Mouse (Mus musculus): ENCODE measurements at regions not wholly inside any gene's neighbourhood (a gene's known extent, or its start where the extent isn't known, plus 50 kb on each side); places are given as distances from the start of the nearest gene placed in this dataset.
A peak's percentile ranks its signal among the peaks of the same experiment; 100 is the strongest.

DNA sequence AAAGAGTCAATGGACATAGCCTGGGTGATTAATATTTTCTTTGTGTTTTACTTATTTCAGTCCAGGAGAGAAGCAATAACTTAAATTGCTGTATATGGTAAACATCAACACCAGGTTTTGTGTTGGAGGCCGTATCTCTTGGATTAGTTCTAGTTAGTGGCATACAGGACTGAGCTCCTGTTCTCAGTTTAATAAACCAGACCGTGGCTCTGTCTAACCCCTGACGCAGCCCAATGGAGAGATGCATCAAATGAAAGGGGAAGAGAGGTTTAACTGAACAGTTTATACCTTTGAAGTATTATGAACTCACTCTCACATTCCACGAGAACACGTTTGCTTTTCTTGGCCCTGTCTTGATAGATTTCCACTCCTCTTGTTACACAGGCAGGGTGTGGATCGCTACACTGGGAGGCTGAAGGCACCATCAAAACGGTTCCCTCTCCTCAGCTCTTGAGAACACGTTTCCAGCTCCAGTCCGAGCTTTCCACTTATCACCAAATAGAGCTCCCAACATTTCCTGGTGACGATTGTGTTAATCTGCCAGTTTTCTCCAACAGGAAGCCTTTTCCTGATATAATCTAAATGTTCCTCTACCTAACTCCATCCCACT, 54.0 kb upstream of the Cerkl start:
- no peak for DNase-seq (ENCODE audit: low spot score in 2 of 2)

DNA sequence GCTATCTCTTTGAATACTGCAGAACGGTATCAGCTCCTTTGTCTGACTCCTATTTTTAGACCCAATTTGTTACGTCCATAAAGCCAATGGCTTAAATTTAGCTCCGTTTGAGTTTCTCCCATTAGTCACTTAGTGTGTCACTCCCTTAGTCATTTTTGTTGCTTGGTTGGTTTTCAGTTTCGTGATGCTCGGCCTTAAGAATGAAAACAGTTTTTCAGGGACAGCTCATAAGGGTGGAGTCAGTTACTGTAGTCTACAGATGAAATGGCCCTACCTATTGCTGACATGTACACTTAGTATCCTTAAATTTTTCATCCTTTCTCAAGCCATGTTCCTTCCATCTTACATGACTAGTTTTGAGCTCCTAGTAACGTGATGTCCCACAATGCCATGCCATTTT, 54.5 kb upstream of the Cerkl start:
- no peak for DNase-seq (ENCODE audit: low spot score in 2 of 2)

DNA sequence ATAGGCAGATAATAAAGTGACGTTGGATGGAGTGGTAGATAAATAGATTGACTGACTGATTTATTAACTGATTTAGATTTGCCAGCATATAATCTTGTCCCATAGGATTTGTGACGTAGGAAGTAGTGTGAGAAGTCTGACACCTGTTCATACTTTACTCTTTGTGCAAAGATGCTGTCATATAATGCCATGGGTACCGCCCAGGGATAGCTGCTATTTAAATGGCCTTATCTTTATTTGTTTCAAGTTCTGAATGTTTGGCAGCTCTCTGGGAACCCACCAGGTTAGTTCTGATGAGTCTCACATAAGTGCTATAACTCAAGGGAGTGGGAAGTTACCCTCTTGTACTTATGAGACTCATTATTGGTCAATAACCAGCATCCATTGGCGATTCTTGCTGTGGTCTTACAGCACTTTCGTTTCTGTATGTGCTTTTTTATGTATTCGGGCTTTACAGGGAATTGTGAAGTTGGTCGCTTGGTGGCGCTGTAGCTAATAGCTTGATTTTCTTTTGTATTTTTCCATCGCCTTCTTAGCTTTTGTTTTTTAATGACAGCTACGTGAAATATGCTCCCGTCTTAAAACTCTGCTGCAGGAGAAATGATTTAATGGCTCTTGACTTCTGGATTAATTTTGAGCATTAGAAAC, 55.2 kb upstream of the Cerkl start:
- peak; percentile 74 to 82 for DNase-seq (ENCODE audit: low spot score in 2 of 2)

DNA sequence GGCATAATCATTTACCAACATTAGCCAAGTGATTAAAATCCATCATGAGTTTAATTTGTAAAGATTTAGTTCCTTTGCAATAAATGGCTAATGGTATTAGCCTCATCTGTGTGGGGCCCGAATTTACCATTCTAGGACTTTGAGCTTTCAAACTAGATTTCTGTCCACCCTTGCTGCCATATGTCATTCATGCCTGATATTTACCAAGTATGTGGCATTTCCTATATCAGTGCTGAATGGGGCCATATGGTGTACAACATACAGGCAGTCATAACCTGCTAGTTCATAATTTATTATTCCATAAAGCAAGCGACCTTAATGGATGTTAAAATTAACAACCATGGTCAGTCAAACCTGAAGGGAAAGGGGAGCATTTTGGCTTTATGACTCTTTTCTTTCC, 55.8 kb upstream of the Cerkl start:
- no peak for DNase-seq (ENCODE audit: low spot score in 2 of 2)

DNA sequence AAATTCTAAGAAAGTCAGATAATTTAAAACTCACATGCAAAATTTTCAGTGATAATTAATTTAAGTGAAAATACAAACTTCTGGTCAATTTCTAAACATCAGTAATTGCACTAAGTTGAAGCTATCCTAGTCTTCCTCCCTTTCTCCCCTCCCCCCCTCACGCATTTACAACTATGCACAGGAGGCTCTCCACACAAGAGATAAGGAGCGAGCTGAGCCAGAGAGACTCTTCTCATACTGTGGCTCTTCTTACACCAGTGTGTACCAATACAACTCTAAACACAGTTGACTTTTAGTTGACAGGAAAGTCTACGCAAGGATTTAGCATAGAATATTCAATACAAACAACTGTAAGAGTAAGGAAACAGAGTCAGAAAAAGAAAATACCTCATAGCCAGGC, 57.1 kb upstream of the Cerkl start:
- no peak for DNase-seq (ENCODE audit: low spot score in 2 of 2)

DNA sequence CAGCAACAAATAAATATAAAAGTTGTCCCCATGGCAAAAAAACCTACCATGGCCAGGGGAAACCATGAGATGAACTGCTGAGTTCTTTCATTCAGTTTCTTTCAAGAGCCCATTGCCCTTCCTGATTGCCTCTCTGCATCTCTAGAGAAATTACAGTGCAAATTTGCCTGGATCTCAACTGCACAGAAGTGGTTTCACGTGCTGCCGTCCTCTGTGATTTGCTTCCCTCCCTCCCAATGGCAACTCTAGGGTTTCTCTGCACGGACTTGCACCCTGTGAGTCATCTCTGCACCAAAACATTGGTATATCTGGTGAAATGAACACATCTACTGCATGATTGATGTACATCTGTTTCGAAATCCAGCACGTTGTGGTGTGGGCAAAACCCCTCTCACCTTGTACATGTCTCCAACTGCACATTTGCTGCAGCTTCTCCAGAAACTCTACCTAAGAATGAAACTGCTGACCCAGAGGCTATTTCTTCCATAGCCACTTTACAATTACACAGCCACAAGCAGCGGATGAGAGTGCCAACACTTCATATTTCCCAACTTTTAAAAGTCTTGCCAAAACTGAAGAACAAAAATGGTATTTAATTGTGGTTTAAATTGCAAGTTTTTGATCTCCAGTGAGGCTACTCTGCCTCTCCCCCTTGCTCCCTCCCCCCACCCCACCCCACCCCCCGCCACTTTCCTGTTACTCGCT, 61.6 kb upstream of the Cerkl start:
- DNase-seq (ENCODE audit: low spot score in 2 of 2) = no peak

DNA sequence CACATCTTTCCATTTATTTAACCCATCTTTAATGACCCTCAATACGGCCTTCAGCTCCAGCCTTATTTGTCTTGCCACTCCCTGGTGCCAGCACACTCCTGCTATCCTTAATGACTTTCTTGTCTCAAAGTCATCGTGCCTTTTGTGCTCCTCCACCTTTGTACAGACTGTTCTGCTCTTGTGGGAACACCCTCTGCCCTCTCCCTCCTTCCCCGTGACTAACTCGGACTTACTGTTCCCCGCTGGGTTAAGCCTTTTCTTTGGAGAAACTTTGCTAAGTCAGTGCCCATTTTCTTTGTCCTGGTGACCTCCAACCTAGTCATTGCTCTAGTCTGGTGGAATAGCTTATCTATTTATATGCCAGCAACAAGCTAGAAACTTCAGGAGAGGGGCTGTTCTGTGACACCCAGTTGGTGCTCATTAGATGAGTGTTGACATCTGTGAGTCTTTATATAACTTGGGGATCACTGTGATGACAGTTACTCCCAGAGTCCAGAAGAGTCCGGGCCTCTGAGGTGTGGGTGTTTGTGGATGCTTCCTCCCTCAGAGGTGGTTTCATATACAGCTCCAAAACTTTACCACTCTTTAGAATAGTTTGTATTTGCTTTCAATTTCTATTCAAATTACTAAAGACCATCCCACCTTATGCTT, 63.3 kb upstream of the Cerkl start:
- DNase-seq (ENCODE audit: low spot score in 2 of 2) = no peak

DNA sequence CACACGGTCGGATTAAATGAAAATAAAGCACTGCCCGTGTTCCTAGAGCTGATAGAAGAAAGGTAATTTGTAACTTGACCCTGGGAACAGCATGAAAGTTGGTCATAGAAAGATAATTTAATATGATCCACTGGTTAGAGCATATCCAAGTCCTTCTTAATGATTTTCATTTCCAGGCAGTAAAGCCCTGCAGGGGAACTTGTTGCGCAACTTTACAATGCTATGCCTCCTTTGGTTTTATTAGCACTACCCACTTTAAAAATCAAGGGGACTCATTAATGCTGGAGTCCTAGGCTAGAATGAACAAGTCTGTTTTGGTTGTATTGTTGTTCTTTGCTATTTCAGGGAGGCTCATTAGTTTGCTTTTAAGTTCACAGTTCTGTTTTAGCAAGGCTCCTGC, 66.9 kb upstream of the Cerkl start:
- no peak for DNase-seq (ENCODE audit: low spot score in 2 of 2)

DNA sequence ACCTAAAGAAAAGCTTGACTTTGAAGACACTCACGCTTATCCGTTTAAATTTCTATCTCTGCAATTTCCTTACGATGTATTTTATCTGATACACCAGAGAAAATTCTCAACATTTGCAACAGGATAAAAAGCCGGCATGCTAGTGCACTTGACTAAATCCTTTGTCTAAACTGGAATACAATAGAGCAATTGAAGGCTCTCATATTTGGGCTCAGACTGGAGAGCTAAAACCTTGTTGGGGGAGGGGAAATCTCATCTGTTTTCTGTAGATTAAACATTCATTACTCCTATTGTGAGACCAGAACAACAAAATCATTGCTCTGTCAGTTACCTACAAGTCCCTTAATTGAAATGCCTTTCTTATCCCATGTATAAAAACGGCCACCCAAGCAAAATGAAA, 70.9 kb upstream of the Cerkl start:
- DNase-seq (ENCODE audit: low spot score in 2 of 2) = no peak

DNA sequence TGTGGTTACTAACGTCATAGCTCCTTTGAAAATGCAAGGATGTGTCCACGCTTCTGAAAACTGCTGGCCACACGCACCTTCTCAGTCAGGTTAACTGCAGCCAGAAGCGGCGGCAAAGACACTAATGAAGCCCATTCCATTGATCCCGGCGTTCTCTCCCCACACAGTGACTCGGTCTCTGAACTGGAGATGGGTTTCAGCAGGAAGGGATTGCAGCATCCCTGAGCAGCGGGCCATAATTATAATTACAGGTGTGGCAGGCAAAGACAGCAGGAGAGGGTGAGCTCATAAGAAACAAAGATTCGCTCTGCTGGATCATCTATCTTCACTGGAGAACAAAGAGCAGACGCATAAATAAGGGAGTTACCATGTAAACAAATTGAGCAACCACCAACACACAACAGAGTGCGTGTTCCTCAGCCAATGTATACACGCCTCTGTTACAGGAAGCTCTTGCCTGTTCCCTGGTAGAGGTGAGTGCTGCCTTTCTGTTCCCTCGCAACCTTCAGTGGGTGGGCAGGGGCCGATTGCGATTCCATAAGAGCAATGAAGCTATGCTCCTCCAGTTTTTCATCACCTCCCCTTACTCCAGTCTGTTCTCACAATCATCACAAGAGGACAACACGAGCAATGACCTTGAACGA, 71.9 kb upstream of the Cerkl start:
- no peak for DNase-seq (ENCODE audit: low spot score in 2 of 2)

DNA sequence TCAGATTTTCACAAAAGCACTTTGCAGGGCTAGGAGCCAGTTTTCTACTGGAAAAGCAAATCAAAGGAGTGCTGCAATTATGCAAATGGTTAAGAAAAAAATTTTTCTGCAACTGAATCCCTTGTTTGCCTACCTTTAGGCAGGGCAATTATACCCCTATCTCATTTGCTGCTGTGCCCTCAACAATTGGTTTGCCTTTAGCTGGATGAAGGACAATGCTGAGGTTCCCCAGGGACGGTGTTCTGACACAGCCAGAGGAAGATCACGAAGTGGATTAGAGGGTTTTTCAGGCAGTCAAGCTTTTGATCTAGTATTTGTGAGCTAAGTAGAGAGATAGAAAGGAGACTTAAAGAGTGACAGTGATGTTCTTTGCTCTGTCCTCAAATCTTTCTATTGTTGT, 72.6 kb upstream of the Cerkl start:
- DNase-seq (ENCODE audit: low spot score in 2 of 2) = no peak

DNA sequence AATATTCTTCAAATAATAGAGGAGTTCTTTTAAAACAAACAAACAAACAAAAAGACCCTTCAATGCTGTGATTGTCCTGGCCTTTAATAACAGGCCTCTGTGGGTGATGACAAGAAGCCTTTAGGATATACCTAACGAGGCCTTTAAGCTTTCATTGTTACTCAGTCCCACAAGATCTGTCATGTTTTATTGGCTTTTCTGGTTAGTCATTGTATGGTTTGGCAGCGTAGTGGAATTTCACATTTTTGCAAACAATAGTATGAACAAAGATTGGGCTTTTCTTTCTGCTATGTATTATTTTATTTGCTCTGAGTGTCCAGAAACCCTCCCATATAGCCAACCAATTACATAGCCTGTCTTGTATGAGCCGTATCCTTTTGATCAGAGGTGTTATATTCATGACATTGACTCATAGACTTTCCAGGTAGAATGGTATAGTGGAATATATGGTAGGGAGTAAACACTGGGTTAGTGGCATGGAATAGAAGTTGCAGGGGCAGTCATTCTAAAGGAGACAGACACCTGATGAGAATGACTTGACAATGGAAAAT, 76.1 kb upstream of the Cerkl start:
- DNase-seq (ENCODE audit: low spot score in 2 of 2) = no peak

DNA sequence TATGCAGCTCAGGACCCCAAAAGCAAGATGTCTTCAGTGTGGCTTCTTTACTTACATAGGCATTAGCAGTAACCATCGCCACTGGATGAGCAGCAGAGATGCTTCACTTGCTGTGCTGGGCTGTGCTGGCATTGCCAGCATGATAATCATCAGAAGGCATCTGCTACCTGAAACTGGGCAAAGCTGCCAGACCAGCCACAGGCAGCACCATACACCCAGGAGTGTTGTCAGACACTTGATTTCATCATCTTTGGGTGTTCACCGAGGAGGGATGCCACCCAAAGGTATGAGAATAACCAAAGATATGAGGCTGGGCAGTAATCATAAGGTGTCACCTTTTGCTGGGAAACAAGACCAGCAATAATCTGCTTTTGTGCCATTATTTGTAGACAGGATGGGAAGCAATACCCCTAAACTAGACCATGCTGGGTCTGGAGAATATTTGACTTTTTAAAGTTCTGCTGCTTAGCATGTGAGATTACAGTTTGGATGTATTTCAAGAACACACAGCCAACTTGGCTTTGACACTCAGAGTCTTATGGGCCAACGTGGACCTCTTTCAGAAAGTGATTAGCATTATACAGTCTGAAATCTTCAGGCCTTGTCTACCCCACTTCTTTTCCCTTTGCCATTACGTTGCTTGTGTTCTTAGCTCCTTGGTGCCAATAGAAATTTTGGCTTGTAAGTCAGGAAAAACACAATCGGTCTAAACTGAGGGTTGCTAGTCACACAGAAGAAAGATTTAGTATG, 80.7 kb upstream of the Cerkl start:
- DNase-seq (ENCODE audit: low spot score in 2 of 2) = no peak

DNA sequence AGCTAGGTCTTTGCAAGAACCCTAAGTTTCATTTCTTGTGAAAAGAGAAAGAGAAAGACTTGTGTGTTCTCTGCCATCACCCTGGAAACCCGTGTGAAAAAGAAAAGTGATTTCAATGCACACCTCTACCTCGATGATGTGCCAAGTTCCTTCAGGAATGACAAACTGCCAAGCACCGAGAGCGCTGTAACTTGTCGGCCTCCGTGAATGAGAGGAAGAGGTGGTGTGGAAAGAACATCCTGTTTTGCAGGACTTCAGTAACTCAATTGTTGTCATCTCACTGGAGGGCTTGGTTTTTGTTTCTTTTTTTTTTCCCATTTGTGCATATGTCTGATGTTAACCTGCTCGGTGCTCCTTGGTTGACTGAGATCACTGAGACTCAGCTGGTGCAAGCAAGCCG, 83.8 kb upstream of the Cerkl start:
- no peak for DNase-seq (ENCODE audit: low spot score in 2 of 2)

DNA sequence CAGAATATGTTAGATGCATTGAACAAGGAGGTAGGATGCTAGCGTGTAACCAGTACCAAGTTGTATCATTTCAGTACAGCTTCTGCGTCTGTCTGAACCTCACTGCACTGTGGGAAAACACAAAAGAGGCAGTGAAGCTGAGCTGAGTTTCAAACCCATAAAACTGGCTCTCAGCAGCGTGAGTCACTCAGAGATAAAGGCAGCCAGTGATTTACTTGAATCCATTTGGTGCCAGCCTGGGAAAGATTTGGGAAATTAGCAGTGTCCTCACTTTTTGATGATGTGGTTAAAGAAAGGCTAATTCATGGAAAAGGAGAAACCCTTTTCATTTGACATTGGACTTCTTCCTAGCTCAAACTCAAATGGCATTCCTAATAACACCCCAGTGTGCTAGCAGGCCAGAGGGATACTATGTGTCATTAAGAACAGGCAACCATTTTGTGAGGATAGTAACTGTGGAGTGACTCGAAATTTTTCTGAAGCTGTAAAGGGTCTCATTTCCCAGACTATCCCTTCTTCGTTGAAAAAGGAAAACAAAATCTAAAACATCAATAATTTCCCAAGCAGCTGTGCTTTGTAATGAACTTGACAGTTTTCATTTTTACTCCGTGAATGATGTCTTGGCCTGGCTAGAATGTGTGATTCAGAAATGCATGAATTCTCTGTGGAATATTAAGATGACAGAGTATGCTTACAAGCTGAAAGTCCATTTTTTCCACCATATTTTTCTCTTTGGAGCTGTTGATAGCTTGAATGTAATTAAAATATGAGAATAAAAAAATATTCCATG, 85.8 kb upstream of the Cerkl start:
- DNase-seq (ENCODE audit: low spot score in 2 of 2) = no peak

DNA sequence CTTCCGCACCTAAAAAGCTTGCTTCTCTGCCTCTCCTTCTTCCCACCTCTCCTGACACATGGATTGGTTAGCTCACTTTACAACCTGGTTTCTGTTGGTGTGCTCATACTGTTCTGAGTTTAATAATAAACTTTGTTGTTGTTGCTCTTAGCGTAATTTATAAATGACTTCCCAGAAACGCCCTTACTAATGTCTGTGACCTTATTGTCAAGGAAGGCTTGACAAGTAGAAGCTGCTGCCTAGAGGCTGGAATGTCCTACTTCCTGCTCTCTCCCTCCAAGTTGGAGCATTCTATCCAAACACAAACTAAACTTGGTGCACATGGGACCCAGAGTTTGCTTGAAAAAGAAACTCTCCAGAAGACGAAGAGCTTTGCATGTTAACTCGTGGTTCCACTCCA, 86.9 kb upstream of the Cerkl start:
- DNase-seq (ENCODE audit: low spot score in 2 of 2) = no peak

DNA sequence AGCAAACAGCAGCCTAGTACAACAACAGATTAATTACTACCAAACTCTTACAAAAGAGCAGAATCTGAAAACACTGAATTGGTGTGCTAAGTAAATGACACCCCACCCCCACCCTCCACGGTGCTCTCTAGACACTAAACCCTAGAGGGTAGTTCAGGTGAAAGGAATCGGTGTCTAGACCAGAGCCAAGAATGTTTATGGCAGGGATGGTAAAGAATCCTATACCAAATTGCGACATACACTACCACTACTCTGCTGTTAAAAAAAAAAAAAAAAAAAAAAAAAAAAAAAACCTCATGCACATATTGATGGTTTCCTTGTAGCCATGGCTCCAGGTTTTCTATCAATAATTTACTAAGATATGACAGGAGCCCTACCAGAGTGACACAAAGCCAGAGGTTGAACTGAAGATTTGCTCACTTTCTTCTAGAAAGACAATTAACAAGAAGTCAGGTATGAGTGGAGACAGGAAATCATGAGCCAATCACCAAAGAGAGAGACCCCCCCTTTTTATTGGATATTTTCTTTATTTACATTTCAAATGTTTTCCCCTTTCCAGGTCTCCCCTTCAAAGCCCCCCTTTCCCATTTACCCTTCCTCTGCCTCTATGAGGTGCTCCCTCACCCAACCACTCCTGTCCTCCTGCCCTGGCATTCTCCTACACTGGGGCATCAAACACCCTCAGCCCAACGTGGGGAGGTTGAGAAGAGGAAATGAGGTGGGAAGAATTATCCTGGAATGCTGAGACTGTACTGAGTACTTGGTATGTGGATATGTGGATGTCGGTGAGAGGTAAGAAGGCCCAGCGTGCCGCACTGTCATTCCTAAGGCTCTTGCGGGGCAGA, 87.6 kb upstream of the Cerkl start:
- no peak for DNase-seq (ENCODE audit: low spot score in 2 of 2)

DNA sequence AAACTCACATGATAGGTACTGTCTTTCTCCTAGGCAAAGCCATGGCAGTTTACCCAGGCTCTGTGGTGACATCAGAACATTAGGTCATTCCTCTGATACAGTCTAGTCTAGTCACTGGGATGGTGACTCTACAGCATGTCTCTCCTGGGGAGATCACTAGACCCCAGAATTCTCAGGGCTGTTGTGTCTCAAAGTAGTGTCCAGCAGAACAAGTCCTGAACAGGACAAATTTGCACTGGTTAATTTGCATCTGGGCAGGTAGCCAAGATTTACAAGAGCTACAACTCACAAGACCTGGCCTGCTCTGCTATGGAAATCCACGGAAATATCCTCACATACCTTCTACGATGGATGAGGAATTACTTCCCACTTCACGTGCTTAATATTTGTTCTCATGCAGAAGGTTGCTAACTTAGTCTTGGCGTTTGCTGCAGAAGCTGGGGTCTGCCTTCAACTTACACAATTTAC, 88.2 kb upstream of the Cerkl start:
- DNase-seq (ENCODE audit: low spot score in 2 of 2) = no peak

DNA sequence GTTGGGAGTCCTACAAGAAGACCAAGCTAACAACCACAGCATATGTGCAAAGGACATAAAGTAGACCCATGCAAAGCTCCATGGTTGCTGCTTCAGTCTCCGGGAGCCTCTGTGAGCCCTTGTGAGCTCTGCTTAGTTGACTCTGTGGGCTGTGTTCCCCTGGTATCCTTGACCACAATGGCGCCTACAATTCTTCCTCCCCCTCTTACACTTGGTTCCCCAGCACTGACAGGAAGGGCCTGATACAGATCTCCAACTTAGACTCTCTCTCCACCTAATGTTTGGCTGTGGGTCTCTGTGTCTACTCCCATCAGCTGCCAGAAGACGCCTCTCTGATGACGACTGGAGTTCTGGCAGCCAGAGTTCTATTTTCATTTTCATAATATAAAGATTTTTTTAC, 88.9 kb upstream of the Itprid2 start:
- no peak for DNase-seq (ENCODE audit: low spot score in 2 of 2)
